Mouse (Mus musculus): Measurements from ENCODE around the gene Spats2l. TPM values are rescaled to one million over a fixed set of nuclear protein-coding genes. Genes with fewer than 3 reads are reported as not detected.

The Spats2l gene
- polyA plus RNA-seq, 1 experiment: 2.2 TPM

Other genes starting within 250 kb of the Spats2l start
- gene Sgo2a, start 221.8 kb downstream of the Spats2l start, polyA plus RNA-seq (2012; ENCODE audit: insufficient read depth, insufficient read length, missing spikeins): 1.2 and 2.0 TPM in 2 replicates
- gene Kctd18, start 244.8 kb downstream of the Spats2l start, polyA plus RNA-seq (2012; ENCODE audit: insufficient read depth, insufficient read length, missing spikeins): 3.6 and 9.4 TPM in 2 replicates

Measured in brown adipose tissue, adult 24 weeks (tissue).